Mouse (Mus musculus) liver, embryonic 14.5 days (tissue): Measurements from ENCODE around the gene Zfp760. TPM values are rescaled to one million over a fixed set of nuclear protein-coding genes. Genes with fewer than 3 reads are reported as not detected.
"Not testable (repeated sequence)": the region's sequence is repeated elsewhere in the genome, so short reads cannot be mapped to it uniquely, and the experiment has no call there.

Source experiments
- ATAC-seq: fragments of 200-750 bp; cut with Nextera tagmentation; 2 replicates; pipeline ENCODE4 v1.8.0; 2017; ENCODE audit warnings: moderate number of reproducible peaks, mild to moderate bottlenecking, moderate library complexity; ENCODE audit not compliant: insufficient read depth
- DNase-seq, 3 experiments: peaks; one replicate each; pipeline ENCODE4 v3.0.0-alpha.2; 2012 to 2013; ENCODE audit warnings: low read depth in 3 of 3, low spot score in 3 of 3
- H3K27ac ChIP-seq: fragments of 300-500 bp; sonication (generic); 2 replicates; pipeline ENCODE4 v1.5.1; 2014; ENCODE audit warnings: moderate library complexity, mild to moderate bottlenecking, control low read depth, inconsistent platforms
- H3K27me3 ChIP-seq: fragments of 300-500 bp; sonication (generic); 2 replicates; pipeline ENCODE4 v1.6.1; 2014; ENCODE audit warnings: mild to moderate bottlenecking, low read length, moderate library complexity; ENCODE audit not compliant: control insufficient read depth, insufficient read depth
- H3K36me3 ChIP-seq: fragments of 300-500 bp; sonication (generic); replicated peaks from 2 replicates; pipeline ENCODE4 v1.6.1; 2014; ENCODE audit warnings: low read depth; ENCODE audit not compliant: control insufficient read depth, insufficient read depth
- H3K4me1 ChIP-seq, 2 experiments: fragments of 200-500 bp in 1 of 2; fragments of 300-500 bp in 1 of 2; sonication (generic) in 1 of 2; replicated peaks; 2 replicates each; pipeline ENCODE4 v1.6.1; 2012 to 2014; ENCODE audit warnings: antibody characterized with exemption in 1 of 2, inconsistent platforms in 1 of 2, low read length in 1 of 2; ENCODE audit not compliant: control insufficient read depth in 2 of 2, insufficient read depth in 2 of 2
- H3K4me2 ChIP-seq: fragments of 300-500 bp; sonication (generic); 2 replicates; pipeline ENCODE4 v1.6.1; 2014; ENCODE audit warnings: low read depth, mild to moderate bottlenecking, control low read depth, moderate library complexity
- H3K4me3 ChIP-seq, 2 experiments: fragments of 200-500 bp in 1 of 2; fragments of 300-500 bp in 1 of 2; sonication (generic) in 1 of 2; 2 replicates each; pipeline ENCODE4 v1.5.1; 2012 to 2014; ENCODE audit warnings: low read depth in 2 of 2, low read length in 2 of 2, mild to moderate bottlenecking in 2 of 2, control low read depth in 1 of 2, inconsistent platforms in 1 of 2, moderate library complexity in 1 of 2; ENCODE audit not compliant: insufficient read depth in 1 of 2
- H3K9ac ChIP-seq: fragments of 300-500 bp; sonication (generic); replicated peaks from 2 replicates; pipeline ENCODE4 v1.6.1; 2014; ENCODE audit warnings: mild to moderate bottlenecking, control low read depth, moderate library complexity
- H3K9me3 ChIP-seq: fragments of 300-500 bp; sonication (generic); 2 replicates; pipeline ENCODE4 v1.6.1; 2016; ENCODE audit warnings: low read length, mixed read lengths; ENCODE audit not compliant: control insufficient read depth
- CTCF ChIP-seq: IDR thresholded peaks from 2 replicates; pipeline ENCODE4 v1.5.1; 2016; ENCODE audit warnings: antibody characterized with exemption, low read depth, control low read depth
- EP300 ChIP-seq: IDR thresholded peaks from 2 replicates; pipeline ENCODE4 v1.6.1; 2016; ENCODE audit warnings: antibody characterized with exemption, low read depth
- WGBS: fragments of 180-500 bp; shearing (Covaris S2); extraction: QIAGEN DNeasy Blood & Tissue Kit; methylation state at CpG from one replicate; pipeline ENCODE4 v1.1.7; 2014; ENCODE audit not compliant: insufficient replicate concordance; 5-methylcytosine and 5-hydroxymethylcytosine counted together
- polyA plus RNA-seq, 2 experiments: library from polyadenylated mRNA; depleted of rRNA in 1 of 2; stranded (reverse) in 1 of 2; unstranded in 1 of 2; fragments of >200 nt; fragmentation: Nextera tagmentation in 1 of 2; extraction: Ambion mirVana in 1 of 2; gene quantifications; 2 replicates each; pipeline versions ENCODE4 v1.2.1 to v1.2.3; 2012 to 2014

Gene Zfp760
- polyA plus RNA-seq, 2 experiments = 4.0 to 4.1 TPM

DNA sequence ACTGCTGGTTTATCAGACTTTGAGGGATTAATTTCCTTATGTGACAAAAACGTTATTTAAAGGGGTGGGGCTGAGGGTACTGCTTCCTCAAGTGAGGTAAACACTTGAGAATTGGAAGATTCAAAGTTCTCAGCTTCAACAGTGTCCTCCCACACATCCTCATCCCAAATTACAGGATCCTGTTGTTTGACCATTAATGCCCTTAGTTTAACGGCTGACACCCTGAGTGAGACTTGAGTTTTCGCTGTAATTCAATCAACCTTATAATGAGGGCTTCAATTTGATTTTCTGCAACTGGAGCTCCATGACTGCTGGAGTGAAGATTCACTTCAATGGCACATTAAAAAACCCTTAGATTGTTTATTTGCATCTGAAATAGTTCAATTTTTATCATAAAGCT, 14.2 kb upstream of the Zfp760 start:
- ATAC-seq = no peak
- no peaks in the 10 kb centered on the region for H3K9me3 ChIP-seq
- H3K27me3 ChIP-seq = no peaks in the 10 kb centered on the region
- TF ChIP-seq EP300 (no peak), CTCF (no peak)
- no peak overlapping the region for H3K9ac ChIP-seq
- H3K4me3 ChIP-seq = no peak overlapping the region
- 61% methylated on average over 3 of the region's 3 CpGs for WGBS
- no peak overlapping the region for H3K4me2 ChIP-seq
- no peak for DNase-seq
- peaks cover 8% of the 10 kb centered on the region; the same call in 1 of the 2 replicates for H3K36me3 ChIP-seq
- no peaks in the 10 kb centered on the region for H3K4me1 ChIP-seq
- H3K27ac ChIP-seq = no peak overlapping the region

DNA sequence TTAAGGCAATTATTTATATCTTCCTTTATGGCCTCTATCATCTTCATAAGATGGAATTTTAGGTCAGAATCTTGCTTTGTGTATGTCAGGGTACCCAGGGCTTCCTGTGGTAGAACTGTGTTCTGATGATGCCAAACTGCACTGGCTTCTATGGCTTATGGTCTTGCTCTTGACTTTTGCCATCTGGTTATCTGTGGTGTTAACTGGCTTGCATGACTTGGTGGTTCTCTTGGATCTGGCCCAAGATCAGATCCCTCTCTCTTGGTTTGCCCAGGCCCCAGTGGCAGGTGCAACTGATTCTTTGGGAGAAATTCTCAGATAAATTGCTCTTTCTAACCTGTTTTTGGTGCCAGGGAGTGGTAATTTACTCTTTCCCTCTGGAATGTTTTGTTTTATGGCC, 11.5 kb upstream of the Zfp760 start:
- H3K4me1 ChIP-seq = no peaks in the 10 kb centered on the region; a peak in 2 of 4 replicates
- no peak overlapping the region for H3K9ac ChIP-seq
- ATAC-seq (peak; percentile 41; the same call in 1 of the 2 replicates), DNase-seq (no peak)
- TF ChIP-seq CTCF (no peak), EP300 (no peak)
- no peak overlapping the region for H3K4me3 ChIP-seq
- H3K27ac ChIP-seq = no peak overlapping the region
- no peaks in the 10 kb centered on the region for H3K9me3 ChIP-seq
- 0 out of 2 replicates have a peak, but pooled peaks cover 2% of the 10 kb centered on the region for H3K36me3 ChIP-seq
- H3K4me2 ChIP-seq = no peak overlapping the region
- no peaks in the 10 kb centered on the region for H3K27me3 ChIP-seq

GRCm38 (mm10) chr17:21702281-21703240, 5.0 kb upstream of the Zfp760 start:
- no peaks in the 10 kb centered on the region for H3K9me3 ChIP-seq
- peaks cover 29 to 30% of the 10 kb centered on the region in 2 experiments for H3K4me1 ChIP-seq
- DNase-seq (peak; percentile 81 to 85 (median 84)), ATAC-seq (peak; percentile 98)
- H3K4me2 ChIP-seq = peak overlapping the region; percentile 75
- no peaks in the 10 kb centered on the region for H3K27me3 ChIP-seq
- TF ChIP-seq CTCF (no peak), EP300 (peak; percentile 94)
- H3K27ac ChIP-seq = peak overlapping the region; percentile 80
- no peaks in the 10 kb centered on the region for H3K36me3 ChIP-seq
- H3K4me3 ChIP-seq = peak overlapping the region in 1 of 2 experiments; percentile 25; a peak in 2 of 4 replicates
- peak overlapping the region; percentile 63 for H3K9ac ChIP-seq
- 8% methylated on average over 5 of the region's 5 CpGs for WGBS

- TF ChIP-seq EP300 (no peak), CTCF (no peak)
- no peaks in the 10 kb centered on the region for H3K36me3 ChIP-seq
- DNase-seq (no peak), ATAC-seq (no peak)
- H3K27me3 ChIP-seq = no peaks in the 10 kb centered on the region
- H3K4me1 ChIP-seq = peaks cover 30 to 31% of the 10 kb centered on the region in 2 experiments
- no peaks in the 10 kb centered on the region for H3K9me3 ChIP-seq
- H3K4me2 ChIP-seq = peak overlapping the region; percentile 75; the same call in 1 of the 2 replicates
- no peak overlapping the region for H3K4me3 ChIP-seq
- 18% methylated on average over 1 of the region's 1 CpGs for whole genome bisulfite sequencing
- H3K9ac ChIP-seq = no peak overlapping the region
- peak overlapping the region; percentile 80 for H3K27ac ChIP-seq
Measured at GRCm38 (mm10) chr17:21703414-21703813, 4.1 kb upstream of the Zfp760 start.

DNA sequence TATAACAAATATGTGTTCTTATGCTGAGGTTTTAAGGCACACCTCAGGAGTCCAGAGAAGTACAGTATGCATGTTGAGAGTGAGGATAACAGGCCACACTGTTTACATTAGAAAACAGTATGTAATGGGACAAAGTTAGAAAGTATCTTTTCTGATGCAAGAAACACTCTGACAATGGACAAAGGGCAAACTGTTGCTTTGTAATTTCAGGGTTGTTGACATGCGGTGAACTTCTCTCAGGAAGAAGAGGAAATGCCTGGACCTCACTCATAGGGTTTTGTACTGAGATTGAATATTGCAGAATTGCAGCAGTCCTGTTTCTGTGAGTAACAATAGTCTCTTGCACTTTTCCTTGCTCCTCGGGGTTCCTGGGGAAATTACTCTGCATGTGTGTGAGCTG, 860 bp downstream of the Zfp760 start:
- Histone ChIP-seq H3K9ac (peak overlapping the region; percentile 91), H3K36me3 (peaks cover 9% of the 10 kb centered on the region), H3K9me3 (no peaks in the 10 kb centered on the region), H3K4me1 (peaks cover 14 to 21% of the 10 kb centered on the region in 2 experiments), H3K4me3 (peak overlapping the region; percentile 39 to 90), H3K4me2 (peak overlapping the region; percentile 61), H3K27ac (peak overlapping the region; percentile 45), H3K27me3 (no peaks in the 10 kb centered on the region)
- no peak for TF ChIP-seq EP300
- no peak for TF ChIP-seq CTCF
- 22% methylated on average over 2 of the region's 2 CpGs for WGBS
- DNase-seq (no peak), ATAC-seq (no peak)

- H3K4me1 ChIP-seq = peaks cover 4 to 12% of the 10 kb centered on the region in 2 experiments; a peak in 3 of 4 replicates
- ATAC-seq, H3K27ac ChIP-seq, H3K9ac ChIP-seq, H3K4me2 ChIP-seq, H3K4me3 ChIP-seq, H3K36me3 ChIP-seq, DNase-seq, H3K9me3 ChIP-seq, H3K27me3 ChIP-seq: not testable (repeated sequence)
- 89% methylated on average over 8 of the region's 22 CpGs for WGBS
Measured at GRCm38 (mm10) chr17:21730495-21730894, 23.0 kb downstream of the Zfp760 start, which contains the start of gene Zfp229. Zfp229 (plus strand) TSS chr17:21730795.
